Mouse (Mus musculus) MEL (cell line): ENCODE data around the gene Gm28305.

Source experiments
- CTCF ChIP-seq, 3 experiments: IDR thresholded peaks in 2 of 3; conservative IDR thresholded peaks in 1 of 3; 2 replicates each; pipeline ENCODE4 v1.5.1; 2011 to 2012; ENCODE audit warnings: low read length in 3 of 3, low read depth in 2 of 3, mild to moderate bottlenecking in 2 of 3, improper control_type of control experiment in 1 of 3, inconsistent platforms in 1 of 3, mixed read lengths in 1 of 3, moderate library complexity in 1 of 3; ENCODE audit not compliant: control insufficient read depth in 1 of 3, insufficient read depth in 1 of 3, poor library complexity in 1 of 3, severe bottlenecking in 1 of 3
- POLR2A ChIP-seq, 2 experiments: IDR thresholded peaks; 2 replicates each; pipeline ENCODE4 v1.6.1; 2011 to 2012; ENCODE audit warnings: low read length in 2 of 2, mild to moderate bottlenecking in 2 of 2, control low read depth in 1 of 2, improper control_type of control experiment in 1 of 2, low read depth in 1 of 2, moderate library complexity in 1 of 2; ENCODE audit not compliant: control insufficient read depth in 1 of 2, insufficient read depth in 1 of 2, poor library complexity in 1 of 2
- USF1 ChIP-seq: IDR thresholded peaks from 2 replicates; pipeline ENCODE4 v1.6.1; 2014; ENCODE audit warnings: low read depth, mild to moderate bottlenecking, inconsistent platforms, low read length, improper control_type of control experiment, moderate library complexity

DNA sequence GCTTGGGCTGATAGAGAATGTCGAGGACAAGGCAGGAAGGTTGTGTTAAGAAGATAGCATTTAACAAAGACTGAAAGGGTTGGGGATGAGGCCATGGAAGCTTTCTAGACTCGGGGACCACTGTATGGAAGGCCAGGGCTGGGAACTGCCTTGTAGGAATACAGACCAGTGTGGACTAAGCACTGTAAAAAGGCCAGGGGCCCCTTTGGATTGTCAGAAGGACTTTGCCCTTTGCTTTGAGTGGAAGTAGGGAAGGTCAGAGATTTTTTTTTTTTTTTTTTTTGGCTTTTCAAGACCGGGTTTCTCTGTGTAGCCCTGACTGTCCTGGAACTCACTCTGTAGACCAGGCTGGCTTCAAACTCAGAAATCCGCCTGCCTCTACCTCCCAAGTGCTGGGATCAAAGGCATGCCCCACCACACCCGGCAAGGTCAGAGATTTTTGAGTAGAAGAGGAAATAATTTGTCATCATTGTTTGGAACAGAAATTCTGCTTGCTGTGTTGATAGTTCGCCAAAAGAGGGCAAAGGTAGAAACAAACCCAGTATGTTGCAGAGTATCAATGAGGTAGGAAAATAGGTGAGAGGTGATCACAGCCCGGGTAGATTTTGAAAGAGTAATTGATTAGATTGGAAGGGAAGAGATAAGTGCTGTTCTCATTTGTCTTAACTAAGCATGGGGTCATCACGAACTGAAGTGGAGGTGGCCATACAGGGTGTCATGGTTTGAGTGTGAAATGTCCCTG is 30.6 kb downstream of the Gm28305 start:
- TF ChIP-seq CTCF (IDR thresholded peaks at IDR 0.05 in 2 of 3, conservative IDR thresholded peaks at IDR 0.05 in 1 of 3; ENCODE audit: control insufficient read depth in 1 of 3, insufficient read depth in 1 of 3, low read depth in 2 of 3, low read length in 3 of 3, poor library complexity in 1 of 3, severe bottlenecking in 1 of 3) (no peak), USF1 (no peak), POLR2A (IDR thresholded peaks at IDR 0.05; ENCODE audit: control insufficient read depth in 1 of 2, insufficient read depth in 1 of 2, low read depth in 1 of 2, low read length in 2 of 2, poor library complexity in 1 of 2) (no peak)
